Mouse (Mus musculus) adrenal gland, adult 18-20 months (tissue): ENCODE results near the gene Cirbp. TPM values are rescaled to one million over a fixed set of nuclear protein-coding genes. Genes with fewer than 3 reads are reported as not detected.
A peak's percentile ranks its signal among the peaks of the same experiment; 100 is the strongest.

Experiments used
- DNase-seq, 2 experiments: peaks; one replicate each; pipeline ENCODE4 v3.0.0; 2021 to 2022; ENCODE audit warnings: low spot score in 2 of 2
- total RNA-seq, 2 experiments: library from RNA; stranded (reverse); gene quantifications; 1 replicate in 1 of 2; 2 replicates in 1 of 2; pipeline ENCODE4 v1.2.3; 2021

The Cirbp gene
- total RNA-seq, 2 experiments from 2014 or later: 34.7 to 46.3 TPM

- no peak for DNase-seq
Measured at GRCm38 (mm10) chr10:80137626-80138552, 27.9 kb upstream of the Cirbp start.

DNA sequence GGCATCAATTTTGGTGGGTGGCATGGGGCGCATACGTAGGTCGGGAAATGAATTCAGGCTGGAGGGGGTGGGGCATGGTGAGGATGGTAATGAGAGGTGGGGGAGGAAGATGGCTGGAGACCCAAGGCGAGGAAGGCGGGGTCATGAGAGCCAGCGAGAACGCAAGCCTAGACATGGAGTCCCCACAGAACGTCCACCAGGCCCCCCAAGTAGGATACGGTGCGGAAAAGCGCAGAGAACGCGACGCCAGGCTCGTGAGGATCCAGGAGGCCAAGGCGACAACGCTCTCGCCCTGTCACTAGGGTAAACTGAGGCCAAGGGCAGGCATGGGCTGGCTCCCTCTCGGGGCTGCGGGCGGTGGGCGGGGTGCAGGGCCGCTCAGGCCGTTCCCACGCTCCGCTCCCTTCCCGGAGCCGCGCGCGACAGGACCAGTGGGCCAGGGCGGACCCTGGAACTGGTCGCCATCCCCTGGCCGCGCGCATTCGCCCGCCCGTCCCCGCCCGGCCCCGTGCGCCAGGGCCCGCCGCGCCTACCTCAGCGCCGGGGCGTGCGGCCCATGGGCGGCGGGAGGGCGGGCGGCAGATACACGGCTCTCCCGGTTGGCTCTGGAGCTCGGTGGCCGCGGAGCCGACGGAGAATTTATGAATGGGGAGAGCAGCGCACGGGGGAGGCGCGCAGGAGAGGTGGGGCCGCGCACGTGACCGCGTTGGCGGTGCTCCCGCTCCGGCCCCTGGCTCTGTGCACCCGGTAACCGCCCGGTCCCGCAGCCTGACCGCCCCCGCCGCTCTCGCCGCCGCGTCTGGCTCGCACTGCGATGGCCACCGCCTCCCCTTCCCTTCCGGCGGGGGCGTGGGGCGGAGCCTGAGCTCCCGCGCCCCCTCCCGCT, 27.0 kb upstream of the Cirbp start, which contains the start of gene Atp5d:
TSS of gene Atp5d (plus strand) at position 80 of the 886 bp plus-strand sequence.
- DNase-seq: peak; percentile 67 to 78

GRCm38 (mm10) chr10:80139439-80139775, 26.4 kb upstream of the Cirbp start:
- DNase-seq: no peak

GRCm38 (mm10) chr10:80139975-80140665, 25.7 kb upstream of the Cirbp start:
- no peak for DNase-seq

- no peak for DNase-seq
Measured at GRCm38 (mm10) chr10:80140666-80141035, 25.1 kb upstream of the Cirbp start, which contains the start of gene Cbarp. Gene Cbarp, minus strand, starts transcription at chr10:80140835.

DNA sequence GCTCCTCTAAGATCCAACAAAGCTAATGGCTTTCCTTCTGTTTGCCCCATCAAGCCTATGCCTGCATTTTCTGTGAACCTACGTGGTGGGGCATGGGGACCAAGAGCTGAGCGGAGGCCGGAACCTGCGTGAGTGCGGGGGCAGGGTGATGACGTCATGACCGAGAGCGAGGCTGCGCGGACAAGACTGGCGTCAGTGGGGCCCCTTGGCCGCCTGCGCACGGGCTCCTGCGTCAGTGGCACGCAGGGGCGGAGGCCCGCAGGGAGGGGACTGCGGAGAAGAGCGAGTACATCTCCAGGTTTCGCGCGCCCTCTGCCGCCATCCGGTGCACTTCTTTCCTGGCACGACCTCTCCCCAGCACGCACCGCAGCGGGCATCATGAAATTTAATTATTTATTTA, 24.5 kb upstream of the Cirbp start:
- peak; percentile 94 to 95 for DNase-seq

DNA sequence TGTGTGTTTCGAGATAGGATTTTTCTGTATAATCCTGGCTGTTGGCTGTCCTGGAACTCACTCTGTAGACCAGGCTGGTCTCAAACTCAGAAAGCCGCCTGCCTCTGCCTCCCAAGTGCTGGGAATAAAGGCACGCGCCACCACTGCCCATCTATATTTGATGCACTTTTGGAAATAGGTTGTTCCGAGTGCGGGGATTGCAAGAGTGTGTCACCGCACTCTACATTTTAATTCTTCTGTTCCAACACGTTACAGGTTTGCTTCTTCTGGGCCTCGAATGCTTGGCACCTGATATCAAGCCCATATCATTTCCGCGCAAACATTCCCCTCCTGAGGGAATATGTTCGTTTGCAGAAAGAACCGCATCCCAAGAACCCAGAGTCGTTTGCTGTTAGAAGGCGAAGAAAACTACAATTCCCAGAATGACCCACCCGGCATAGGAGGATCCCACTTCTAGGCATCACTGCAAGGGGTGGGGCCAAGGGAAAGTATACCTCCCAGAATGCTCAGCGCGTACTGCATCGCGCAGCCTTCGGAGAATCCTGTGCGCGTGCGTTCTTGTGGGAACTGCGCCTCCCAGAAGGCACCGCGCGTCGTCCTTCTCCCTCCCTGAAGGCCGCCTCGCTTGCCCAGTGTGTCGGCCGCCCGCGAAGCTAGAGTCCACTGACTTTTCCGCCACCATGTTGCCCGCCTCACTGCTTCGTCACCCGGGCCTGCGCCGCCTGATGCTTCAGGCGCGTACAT, 23.8 kb upstream of the Cirbp start:
- DNase-seq: peak; percentile 84 to 85

DNA sequence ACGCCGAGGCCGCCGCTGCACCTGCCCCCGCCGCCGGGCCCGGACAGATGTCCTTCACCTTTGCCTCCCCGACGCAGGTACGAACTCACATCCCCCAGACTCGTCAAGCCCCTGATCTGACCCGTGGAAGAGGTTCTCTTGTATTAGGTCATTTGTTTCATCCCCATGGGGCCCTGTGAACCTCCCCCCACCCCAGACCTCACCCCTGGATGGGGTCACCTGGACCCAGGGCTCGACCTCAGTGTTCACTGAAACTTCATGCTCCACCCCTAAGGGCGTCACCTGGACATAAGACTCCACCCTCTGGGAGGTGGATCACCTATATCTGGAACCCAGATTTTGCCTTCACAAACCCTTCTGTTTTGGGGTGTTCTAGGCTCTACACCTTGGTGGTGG, 23.3 kb upstream of the Cirbp start:
- peak in 1 of 2 experiments; percentile 56 for DNase-seq

- DNase-seq: no peak
Measured at GRCm38 (mm10) chr10:80143664-80144063, 22.1 kb upstream of the Cirbp start.

DNA sequence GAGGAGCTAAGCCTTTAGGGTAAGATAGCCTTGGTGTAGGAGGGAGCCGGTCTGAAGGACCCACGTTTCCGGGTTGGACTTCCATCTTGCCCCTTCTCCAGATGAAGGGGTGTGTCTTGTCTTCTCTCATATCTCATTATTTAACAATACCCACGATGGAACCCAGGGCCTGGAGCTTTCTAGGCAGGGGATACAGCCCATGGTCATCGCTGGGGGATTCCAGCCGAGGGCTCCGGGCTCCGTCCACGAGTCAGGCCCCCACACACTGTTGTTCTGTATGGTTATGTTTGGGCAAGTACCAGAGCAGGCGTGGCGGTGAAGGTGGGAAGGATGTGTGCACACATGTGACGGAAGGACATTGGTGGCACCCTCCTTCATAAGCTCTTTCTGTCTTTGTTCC, 21.6 kb upstream of the Cirbp start:
- DNase-seq: no peak

DNA sequence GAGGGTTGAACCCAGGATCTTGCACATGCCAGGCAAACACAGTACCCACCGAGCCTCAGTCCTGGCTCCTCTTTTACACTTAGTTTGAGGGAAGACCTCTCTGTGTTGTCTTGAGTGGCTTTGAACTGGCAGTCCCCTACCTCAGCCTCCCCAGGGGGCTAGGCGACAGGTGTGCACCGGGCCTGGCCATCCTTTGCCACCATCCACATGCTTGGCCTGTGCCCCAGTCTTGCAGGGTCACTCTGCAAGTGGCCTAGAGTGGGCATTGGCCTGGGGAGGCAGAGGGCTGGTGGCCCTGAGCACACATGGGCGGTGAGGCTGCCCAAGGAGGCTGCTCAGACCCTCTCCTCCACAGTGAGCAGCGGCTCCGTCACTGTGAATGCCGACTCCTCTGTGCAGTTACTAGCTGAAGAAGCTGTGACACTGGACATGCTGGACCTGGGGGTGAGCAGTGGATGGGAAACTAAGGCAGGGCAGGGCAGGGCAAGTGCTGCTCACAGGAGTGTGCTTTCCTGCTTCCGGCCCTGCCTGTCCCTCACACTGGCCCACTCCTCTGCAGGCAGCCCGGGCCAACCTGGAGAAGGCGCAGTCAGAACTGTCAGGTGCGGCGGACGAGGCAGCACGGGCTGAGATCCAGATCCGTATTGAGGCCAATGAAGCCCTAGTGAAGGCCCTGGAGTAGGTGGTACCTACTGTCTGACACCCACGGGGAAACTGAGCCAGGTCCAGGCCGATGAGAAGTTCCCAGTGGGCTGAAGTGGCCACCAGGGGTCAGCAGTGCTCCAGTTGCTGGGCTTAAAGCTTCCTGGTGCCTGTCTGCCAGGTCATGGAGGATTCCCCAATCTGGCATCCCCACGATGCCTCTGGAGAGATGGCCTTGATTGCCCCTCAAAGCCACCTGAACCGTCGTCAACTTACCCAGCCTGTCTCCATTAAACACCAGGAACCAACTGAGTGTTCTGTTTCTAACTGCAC, 20.6 kb upstream of the Cirbp start:
- DNase-seq: peak; percentile 69 to 77

DNA sequence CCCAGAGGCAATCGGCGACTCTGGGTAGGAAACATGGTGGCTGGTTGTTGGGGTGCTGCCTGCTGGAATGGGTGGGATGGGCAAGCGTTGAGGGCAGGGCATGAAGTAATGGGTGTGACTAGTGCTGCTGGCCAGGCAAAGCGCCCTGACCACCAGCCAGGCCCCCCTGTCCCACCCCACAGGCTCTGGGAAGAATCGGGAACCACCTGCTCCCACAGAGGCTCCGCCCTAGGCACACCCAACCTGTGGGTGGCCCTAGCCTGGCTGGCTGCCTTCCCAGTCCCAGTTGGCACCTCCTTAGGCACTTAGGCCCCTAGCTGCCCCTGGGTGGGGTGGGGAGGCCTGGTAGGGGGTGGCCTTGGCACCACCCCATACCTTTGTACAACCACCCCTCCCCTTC, 19.9 kb upstream of the Cirbp start:
- no peak for DNase-seq

- no peak for DNase-seq
Measured at GRCm38 (mm10) chr10:80146568-80147011, 19.2 kb upstream of the Cirbp start.

GRCm38 (mm10) chr10:80147146-80147718, 18.6 kb upstream of the Cirbp start:
- no peak for DNase-seq

GRCm38 (mm10) chr10:80147719-80148601, 17.8 kb upstream of the Cirbp start, which contains the start of gene Midn:
Gene Midn, plus strand, starts transcription at chr10:80148272.
- DNase-seq: peak; percentile 89 to 93

GRCm38 (mm10) chr10:80148610-80149290, 17.0 kb upstream of the Cirbp start:
- peak; percentile 95 to 96 for DNase-seq
